Mouse (Mus musculus): Measurements from ENCODE around the gene Batf3.

GRCm38 (mm10) chr1:191073001-191073400 is 24.6 kb upstream of the Batf3 start:
- TF ChIP-seq POLR2A (IDR thresholded peaks at IDR 0.05; ENCODE audit: insufficient read depth, low read depth, low read length) (no peak), CTCF (IDR thresholded peaks at IDR 0.05; ENCODE audit: insufficient read depth, low read depth, low read length) (no peak)

Data from olfactory bulb, adult 2 months (tissue).